Mouse (Mus musculus): ENCODE measurements at regions not wholly inside any gene's neighbourhood (a gene's known extent, or its start where the extent isn't known, plus 50 kb on each side); places are given as distances from the start of the nearest gene placed in this dataset.

- Histone ChIP-seq H3K9me3 (replicated peaks) (no peaks in the 10 kb centered on the region), H3K4me3 (no peak overlapping the region), H3K9ac (no peak overlapping the region), H3K27ac (0 out of 2 replicates have a peak overlapping the region, but pooled peaks have one; percentile 15), H3K4me1 (peaks cover 42% of the 10 kb centered on the region), H3K36me3 (ENCODE audit: poor library complexity, severe bottlenecking) (no peaks in the 10 kb centered on the region), H3K4me2 (no peak overlapping the region), H3K27me3 (no peaks in the 10 kb centered on the region)
- 46% methylated on average over 11 of the region's 11 CpGs for WGBS
- peak; percentile 58; the same call in 1 of the 2 replicates for ATAC-seq
Measured at GRCm38 (mm10) chr9:120733681-120734465, 162.6 kb downstream of the Rpl14 start.

- ATAC-seq: no peak
- no peak overlapping the region for H3K4me3 ChIP-seq
- no peaks in the 10 kb centered on the region for H3K9me3 ChIP-seq (replicated peaks)
- no peaks in the 10 kb centered on the region for H3K36me3 ChIP-seq (ENCODE audit: poor library complexity, severe bottlenecking)
- no peak overlapping the region for H3K4me2 ChIP-seq
- no peak overlapping the region for H3K9ac ChIP-seq
- 75% methylated on average over 7 of the region's 7 CpGs for WGBS
- H3K4me1 ChIP-seq: peaks cover 55% of the 10 kb centered on the region
- no peaks in the 10 kb centered on the region for H3K27me3 ChIP-seq
- no peak overlapping the region for H3K27ac ChIP-seq
Measured at GRCm38 (mm10) chr9:120735217-120735616, 164.0 kb downstream of the Rpl14 start.

- Histone ChIP-seq H3K4me2 (no peak overlapping the region), H3K4me3 (no peak overlapping the region), H3K4me1 (peaks cover 45% of the 10 kb centered on the region), H3K27me3 (no peaks in the 10 kb centered on the region), H3K9ac (no peak overlapping the region), H3K27ac (no peak overlapping the region; the same call in 1 of the 2 replicates), H3K36me3 (ENCODE audit: poor library complexity, severe bottlenecking) (no peaks in the 10 kb centered on the region), H3K9me3 (replicated peaks) (no peaks in the 10 kb centered on the region)
- no peak for ATAC-seq
- WGBS: 70% methylated on average over 1 of the region's 1 CpGs
Measured at GRCm38 (mm10) chr9:120737956-120738355, 166.7 kb downstream of the Rpl14 start.

GRCm38 (mm10) chr9:120739199-120739952 is 168.1 kb downstream of the Rpl14 start:
- no peaks in the 10 kb centered on the region for H3K36me3 ChIP-seq (ENCODE audit: poor library complexity, severe bottlenecking)
- peaks cover 31% of the 10 kb centered on the region for H3K4me1 ChIP-seq
- H3K9me3 ChIP-seq (replicated peaks): no peaks in the 10 kb centered on the region
- ATAC-seq: 0 out of 2 replicates have a peak, but pooled peaks have one; percentile 44
- no peak overlapping the region for H3K4me3 ChIP-seq
- H3K27ac ChIP-seq: peak overlapping the region; percentile 37; the same call in 1 of the 2 replicates
- no peaks in the 10 kb centered on the region for H3K27me3 ChIP-seq
- WGBS: 39% methylated on average over 14 of the region's 14 CpGs
- 0 out of 2 replicates have a peak overlapping the region, but pooled peaks have one; percentile 30 for H3K9ac ChIP-seq
- 0 out of 2 replicates have a peak overlapping the region, but pooled peaks have one; percentile 2 for H3K4me2 ChIP-seq

GRCm38 (mm10) chr9:120739953-120740524 is 168.8 kb downstream of the Rpl14 start:
- no peaks in the 10 kb centered on the region for H3K9me3 ChIP-seq (replicated peaks)
- peaks cover 24% of the 10 kb centered on the region for H3K4me1 ChIP-seq
- H3K4me3 ChIP-seq: no peak overlapping the region
- no peaks in the 10 kb centered on the region for H3K36me3 ChIP-seq (ENCODE audit: poor library complexity, severe bottlenecking)
- 36% methylated on average over 6 of the region's 6 CpGs for WGBS
- H3K4me2 ChIP-seq: 0 out of 2 replicates have a peak overlapping the region, but pooled peaks have one; percentile 2
- H3K27ac ChIP-seq: peak overlapping the region; percentile 37; the same call in 1 of the 2 replicates
- ATAC-seq: no peak
- 0 out of 2 replicates have a peak overlapping the region, but pooled peaks have one; percentile 30 for H3K9ac ChIP-seq
- H3K27me3 ChIP-seq: no peaks in the 10 kb centered on the region

GRCm38 (mm10) chr9:120741521-120741920 is 170.3 kb downstream of the Rpl14 start:
- Histone ChIP-seq H3K36me3 (ENCODE audit: poor library complexity, severe bottlenecking) (no peaks in the 10 kb centered on the region), H3K27me3 (no peaks in the 10 kb centered on the region), H3K4me1 (peaks cover 19% of the 10 kb centered on the region), H3K4me2 (no peak overlapping the region), H3K9me3 (replicated peaks) (no peaks in the 10 kb centered on the region), H3K9ac (no peak overlapping the region), H3K4me3 (no peak overlapping the region), H3K27ac (no peak overlapping the region)
- ATAC-seq: no peak
- 60% methylated on average over 2 of the region's 2 CpGs for WGBS

- Histone ChIP-seq H3K9ac (no peak overlapping the region), H3K36me3 (ENCODE audit: poor library complexity, severe bottlenecking) (no peaks in the 10 kb centered on the region), H3K4me1 (peaks cover 15% of the 10 kb centered on the region), H3K9me3 (replicated peaks) (no peaks in the 10 kb centered on the region), H3K27me3 (no peaks in the 10 kb centered on the region), H3K4me3 (no peak overlapping the region), H3K27ac (no peak overlapping the region), H3K4me2 (no peak overlapping the region)
- ATAC-seq: no peak
- 84% methylated on average over 9 of the region's 9 CpGs for WGBS
Measured at GRCm38 (mm10) chr9:120743455-120743854, 172.2 kb downstream of the Rpl14 start.

- no peak overlapping the region for H3K4me3 ChIP-seq
- H3K36me3 ChIP-seq (ENCODE audit: poor library complexity, severe bottlenecking): no peaks in the 10 kb centered on the region
- no peak overlapping the region for H3K9ac ChIP-seq
- WGBS: 86% methylated on average over 6 of the region's 6 CpGs
- no peaks in the 10 kb centered on the region for H3K4me1 ChIP-seq
- H3K27me3 ChIP-seq: no peaks in the 10 kb centered on the region
- H3K4me2 ChIP-seq: no peak overlapping the region
- H3K27ac ChIP-seq: no peak overlapping the region
- ATAC-seq: no peak
- no peaks in the 10 kb centered on the region for H3K9me3 ChIP-seq (replicated peaks)
Measured at GRCm38 (mm10) chr9:120745674-120746073, 174.4 kb downstream of the Rpl14 start.

GRCm38 (mm10) chr9:120750820-120751219 is 178.2 kb upstream of the Ctnnb1 start:
- no peak overlapping the region for H3K9ac ChIP-seq
- WGBS: 82% methylated on average over 4 of the region's 4 CpGs
- peaks cover 13% of the 10 kb centered on the region for H3K4me1 ChIP-seq
- ATAC-seq: no peak
- no peak overlapping the region for H3K4me2 ChIP-seq
- H3K9me3 ChIP-seq (replicated peaks): no peaks in the 10 kb centered on the region
- H3K27me3 ChIP-seq: no peaks in the 10 kb centered on the region
- no peaks in the 10 kb centered on the region for H3K36me3 ChIP-seq (ENCODE audit: poor library complexity, severe bottlenecking)
- no peak overlapping the region for H3K4me3 ChIP-seq
- no peak overlapping the region for H3K27ac ChIP-seq

GRCm38 (mm10) chr9:120751686-120752484 is 177.1 kb upstream of the Ctnnb1 start:
- Histone ChIP-seq H3K9ac (no peak overlapping the region), H3K4me1 (peaks cover 13% of the 10 kb centered on the region), H3K4me2 (no peak overlapping the region), H3K4me3 (no peak overlapping the region), H3K27me3 (no peaks in the 10 kb centered on the region), H3K36me3 (ENCODE audit: poor library complexity, severe bottlenecking) (no peaks in the 10 kb centered on the region), H3K9me3 (replicated peaks) (no peaks in the 10 kb centered on the region), H3K27ac (no peak overlapping the region)
- ATAC-seq: peak; percentile 67
- WGBS: 74% methylated on average over 5 of the region's 5 CpGs

GRCm38 (mm10) chr9:120754151-120754550 is 174.9 kb upstream of the Ctnnb1 start:
- no peak overlapping the region for H3K27ac ChIP-seq
- H3K9ac ChIP-seq: no peak overlapping the region
- peaks cover 15% of the 10 kb centered on the region for H3K4me1 ChIP-seq
- no peak overlapping the region for H3K4me2 ChIP-seq
- H3K4me3 ChIP-seq: no peak overlapping the region
- no peak for ATAC-seq
- no peaks in the 10 kb centered on the region for H3K9me3 ChIP-seq (replicated peaks)
- H3K27me3 ChIP-seq: no peaks in the 10 kb centered on the region
- no peaks in the 10 kb centered on the region for H3K36me3 ChIP-seq (ENCODE audit: poor library complexity, severe bottlenecking)

Data from forebrain, embryonic 13.5 days (tissue).